Comparison of ENCODE assay signal across 15 mouse cellular contexts in genomic region chr5:36339283-36339682, GRCm38 (mm10). TPM values are rescaled to one million over a fixed set of nuclear protein-coding genes. Genes with fewer than 3 reads are reported as not detected.
DNase-seq lines count a peak whose midpoint lies in the region; ATAC-seq lines count a peak whose summit lies in the region.
"Had no signal": no experiment of that assay in that cellular context is flagged by ENCODE, and none has a peak within 500 bp of the region (broad histone marks: within the 10 kb centered on the region; RNA-seq: fewer than 3 reads in every experiment).

No protein-coding gene starts in this region.

- peak overlapping the region; percentile 47; the same call in 1 of the 2 replicates for H3K27ac ChIP-seq in limb, embryonic 12.5 days
- H3K27ac ChIP-seq in limb, embryonic 10.5 days: no peak overlapping the region
- H3K27ac ChIP-seq in forebrain, embryonic 15.5 days (replicated peaks): peak overlapping the region; percentile 71
- peak overlapping the region; percentile 74 for H3K27ac ChIP-seq in limb, embryonic 13.5 days
- peak overlapping the region; percentile 48; the same call in 1 of the 2 replicates for H3K27ac ChIP-seq in neural tube, embryonic 14.5 days (ENCODE audit: low read depth, low read length)
- H3K27ac ChIP-seq: liver, embryonic 13.5 days had no signal

- no peak for ATAC-seq in limb, embryonic 12.5 days (ENCODE audit: insufficient number of reproducible peaks, insufficient read depth, low FRiP score, low TSS enrichment, low read depth)
- ATAC-seq in forebrain, embryonic 15.5 days (replicated peaks): peak; percentile 55
- no peak for ATAC-seq in limb, embryonic 13.5 days (ENCODE audit: low FRiP score, low read depth)
- ATAC-seq in neural tube, embryonic 14.5 days (ENCODE audit: low read depth): no peak
- ATAC-seq: intestine, postnatal 0 days had no signal

- no peak overlapping the region for H3K4me3 ChIP-seq in limb, embryonic 12.5 days (replicated peaks)
- H3K4me3 ChIP-seq in limb, embryonic 10.5 days: no peak overlapping the region
- no peak overlapping the region for H3K4me3 ChIP-seq in forebrain, embryonic 15.5 days
- no peak overlapping the region for H3K4me3 ChIP-seq in limb, embryonic 13.5 days
- no peak overlapping the region for H3K4me3 ChIP-seq in neural tube, embryonic 14.5 days (ENCODE audit: low read depth, low read length)
- H3K4me3 ChIP-seq: heart, embryonic 10.5 days; liver, embryonic 13.5 days had no signal

- no peak for DNase-seq in limb, embryonic 10.5 days (ENCODE audit: low spot score)
- no peak for DNase-seq in urinary bladder, postnatal 14 days (ENCODE audit: low spot score)
- no peak for DNase-seq in gastrocnemius, postnatal 4 days (ENCODE audit: low spot score in 2 of 2)
- DNase-seq: adrenal gland, postnatal 10 days; cerebellum, adult 9-10 months; gastrocnemius, postnatal 10 days; kidney, postnatal 10 days; liver, embryonic 13.5 days; thymus, postnatal 14 days had no signal

- H3K27me3 ChIP-seq in limb, embryonic 12.5 days: no peaks in the 10 kb centered on the region
- H3K27me3 ChIP-seq in limb, embryonic 10.5 days (ENCODE audit: low read depth, poor library complexity, severe bottlenecking): no peaks in the 10 kb centered on the region
- H3K27me3 ChIP-seq in forebrain, embryonic 15.5 days: no peaks in the 10 kb centered on the region
- H3K27me3 ChIP-seq in limb, embryonic 13.5 days: no peaks in the 10 kb centered on the region
- H3K27me3 ChIP-seq in neural tube, embryonic 14.5 days (ENCODE audit: control insufficient read depth, insufficient read depth, low read length): no peaks in the 10 kb centered on the region
- H3K27me3 ChIP-seq: liver, embryonic 13.5 days had no signal

- H3K4me1 ChIP-seq in limb, embryonic 12.5 days (replicated peaks): peaks cover 29% of the 10 kb centered on the region
- peaks cover 40% of the 10 kb centered on the region for H3K4me1 ChIP-seq in limb, embryonic 10.5 days
- H3K4me1 ChIP-seq in forebrain, embryonic 15.5 days: peaks cover 24% of the 10 kb centered on the region
- peaks cover 47% of the 10 kb centered on the region for H3K4me1 ChIP-seq in limb, embryonic 13.5 days
- 0 out of 2 replicates have a peak, but pooled peaks cover 4% of the 10 kb centered on the region for H3K4me1 ChIP-seq in neural tube, embryonic 14.5 days (ENCODE audit: control insufficient read depth, insufficient read depth, low read length)
- H3K4me1 ChIP-seq: liver, embryonic 13.5 days had no signal

- no peak overlapping the region for H3K4me2 ChIP-seq in limb, embryonic 12.5 days
- H3K4me2 ChIP-seq in forebrain, embryonic 15.5 days (replicated peaks): no peak overlapping the region
- H3K4me2 ChIP-seq in limb, embryonic 13.5 days (replicated peaks): no peak overlapping the region
- no peak overlapping the region for H3K4me2 ChIP-seq in neural tube, embryonic 14.5 days (ENCODE audit: low read depth, low read length)
- H3K4me2 ChIP-seq: liver, embryonic 13.5 days had no signal

- H3K36me3 ChIP-seq in limb, embryonic 12.5 days: no peaks in the 10 kb centered on the region
- H3K36me3 ChIP-seq in limb, embryonic 10.5 days: no peaks in the 10 kb centered on the region
- H3K36me3 ChIP-seq in forebrain, embryonic 15.5 days: no peaks in the 10 kb centered on the region
- H3K36me3 ChIP-seq in limb, embryonic 13.5 days: no peaks in the 10 kb centered on the region
- no peaks in the 10 kb centered on the region for H3K36me3 ChIP-seq in neural tube, embryonic 14.5 days (ENCODE audit: control insufficient read depth, insufficient read depth, low read length)
- H3K36me3 ChIP-seq: heart, embryonic 10.5 days; liver, embryonic 13.5 days had no signal

- WGBS in limb, embryonic 12.5 days: 60% methylated on average over 3 of the region's 3 CpGs
- 64% methylated on average over 3 of the region's 3 CpGs for WGBS in limb, embryonic 10.5 days
- 37% methylated on average over 3 of the region's 3 CpGs for WGBS in forebrain, embryonic 15.5 days
- WGBS in limb, embryonic 13.5 days: 42% methylated on average over 3 of the region's 3 CpGs
- WGBS in neural tube, embryonic 14.5 days: 41% methylated on average over 3 of the region's 3 CpGs

- no peak overlapping the region for H3K9ac ChIP-seq in limb, embryonic 12.5 days (replicated peaks)
- H3K9ac ChIP-seq in forebrain, embryonic 15.5 days (replicated peaks): no peak overlapping the region
- no peak overlapping the region for H3K9ac ChIP-seq in limb, embryonic 13.5 days
- no peak overlapping the region for H3K9ac ChIP-seq in neural tube, embryonic 14.5 days (replicated peaks; ENCODE audit: low read depth, low read length)
- H3K9ac ChIP-seq: liver, embryonic 13.5 days had no signal

- H3K9me3 ChIP-seq in limb, embryonic 12.5 days: no peaks in the 10 kb centered on the region
- H3K9me3 ChIP-seq in limb, embryonic 10.5 days (replicated peaks): no peaks in the 10 kb centered on the region
- no peaks in the 10 kb centered on the region for H3K9me3 ChIP-seq in forebrain, embryonic 15.5 days
- H3K9me3 ChIP-seq in limb, embryonic 13.5 days: no peaks in the 10 kb centered on the region
- H3K9me3 ChIP-seq in neural tube, embryonic 14.5 days (ENCODE audit: control insufficient read depth, low read length): no peaks in the 10 kb centered on the region
- H3K9me3 ChIP-seq: heart, embryonic 10.5 days; liver, embryonic 13.5 days had no signal

RNA-seq across cellular contexts. Expression of gene Sorcs2, which starts 58.7 kb away (rescaled TPM):
- polyA plus RNA-seq in limb, embryonic 12.5 days (2016; fragmentation: Nextera tagmentation; extraction: Ambion mirVana): 16.9 and 18.1 TPM in 2 replicates
- polyA plus RNA-seq in limb, embryonic 10.5 days (2016; fragmentation: Nextera tagmentation; extraction: Ambion mirVana): 6.1 and 8.3 TPM in 2 replicates
- 7.3 and 7.9 TPM in 2 replicates for polyA plus RNA-seq in forebrain, embryonic 15.5 days (2015; fragmentation: Nextera tagmentation; extraction: Ambion mirVana)
- 21.2 and 23.0 TPM in 2 replicates for polyA plus RNA-seq in limb, embryonic 13.5 days (2015; fragmentation: Nextera tagmentation; extraction: Ambion mirVana)
- 11.1 and 12.6 TPM in 2 replicates for polyA plus RNA-seq in neural tube, embryonic 14.5 days (2014; fragmentation: Nextera tagmentation; extraction: Ambion mirVana)
- total RNA-seq in gastrocnemius, postnatal 4 days (2021): 10 to 100 TPM; 35.8 to 38.1 TPM
